Mouse (Mus musculus) limb, embryonic 12.5 days (tissue): ENCODE measurements around the gene Aym1. TPM values are rescaled to one million over a fixed set of nuclear protein-coding genes. Genes with fewer than 3 reads are reported as not detected.
"Not testable (repeated sequence)": the region's sequence is repeated elsewhere in the genome, so short reads cannot be mapped to it uniquely, and the experiment has no call there.

Experiments used
- ATAC-seq: fragments of 200-750 bp; cut with Nextera tagmentation; 2 replicates; pipeline ENCODE4 v1.8.0; 2017; ENCODE audit warnings: low read depth, moderate TSS enrichment; ENCODE audit not compliant: insufficient number of reproducible peaks, insufficient read depth, low FRiP score, low TSS enrichment
- H3K27ac ChIP-seq: fragments of 300-500 bp; sonication (generic); 2 replicates; pipeline ENCODE4 v1.5.1; 2016; ENCODE audit warnings: mild to moderate bottlenecking, moderate library complexity
- H3K27me3 ChIP-seq: fragments of 300-500 bp; sonication (generic); 2 replicates; pipeline ENCODE4 v1.6.1; 2016; ENCODE audit warnings: mild to moderate bottlenecking, moderate library complexity
- H3K36me3 ChIP-seq: fragments of 300-500 bp; sonication (generic); 2 replicates; pipeline ENCODE4 v1.6.1; 2016; ENCODE audit warnings: mild to moderate bottlenecking, moderate library complexity
- H3K4me1 ChIP-seq: fragments of 300-500 bp; sonication (generic); replicated peaks from 2 replicates; pipeline ENCODE4 v1.6.1; 2016
- H3K4me2 ChIP-seq: fragments of 300-500 bp; sonication (generic); 2 replicates; pipeline ENCODE4 v1.6.1; 2016; ENCODE audit warnings: mild to moderate bottlenecking, moderate library complexity
- H3K4me3 ChIP-seq: fragments of 300-500 bp; sonication (generic); replicated peaks from 2 replicates; pipeline ENCODE4 v1.5.1; 2016; ENCODE audit warnings: mild to moderate bottlenecking
- H3K9ac ChIP-seq: fragments of 300-500 bp; sonication (generic); replicated peaks from 2 replicates; pipeline ENCODE4 v1.6.1; 2016; ENCODE audit warnings: mild to moderate bottlenecking, moderate library complexity
- H3K9me3 ChIP-seq: fragments of 300-500 bp; sonication (generic); 2 replicates; pipeline ENCODE4 v1.6.1; 2016; ENCODE audit warnings: mild to moderate bottlenecking, moderate library complexity
- WGBS: fragments of 180-500 bp; shearing (Covaris S2); methylation state at CpG from one replicate; pipeline ENCODE4 v1.1.7; 2016; 5-methylcytosine and 5-hydroxymethylcytosine counted together
- polyA plus RNA-seq: library from polyadenylated mRNA; unstranded; fragments of >200 nt; fragmentation: Nextera tagmentation; extraction: Ambion mirVana; gene quantifications from 2 replicates; pipeline ENCODE4 v1.2.1, GENCODE M21; 2016

Gene Aym1
- polyA plus RNA-seq, 1 experiment from 2014 or later, result not detected

DNA sequence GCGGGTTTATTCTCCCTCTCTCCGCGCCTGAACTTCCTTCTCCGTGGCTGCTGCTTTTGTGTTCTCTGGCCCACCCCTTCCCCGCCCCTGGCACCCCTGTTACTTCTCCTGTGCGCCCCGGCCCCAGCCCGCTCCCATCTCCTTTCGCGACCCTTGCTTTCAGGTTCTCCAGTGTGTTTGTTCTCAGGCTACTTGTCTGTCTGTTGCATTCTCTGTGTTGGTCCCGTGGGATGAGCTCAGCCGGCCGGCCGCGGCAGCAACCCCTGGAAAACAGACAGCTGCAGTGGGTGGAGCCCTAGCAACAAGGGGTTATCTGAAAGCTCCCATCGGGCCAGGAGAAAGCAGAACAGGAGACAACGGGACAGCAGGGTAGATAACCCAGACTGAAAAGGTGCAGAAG is 21.4 kb upstream of the Aym1 start:
- Histone ChIP-seq H3K4me3 (peak overlapping the region; percentile 26), H3K9ac (no peak overlapping the region; the same call in none of the 2 replicates), H3K4me1 (peaks cover 16% of the 10 kb centered on the region), H3K36me3 (no peaks in the 10 kb centered on the region), H3K27me3 (peaks cover 88% of the 10 kb centered on the region), H3K9me3 (peaks cover 4% of the 10 kb centered on the region; the same call in 1 of the 2 replicates), H3K27ac (no peak overlapping the region), H3K4me2 (peak overlapping the region; percentile 49)
- 3% methylated on average over 17 of the region's 17 CpGs for WGBS
- ATAC-seq, result no peak

- Histone ChIP-seq H3K27me3 (peaks cover 90% of the 10 kb centered on the region), H3K27ac (no peak overlapping the region), H3K4me1 (peaks cover 16% of the 10 kb centered on the region), H3K9me3 (peaks cover 4% of the 10 kb centered on the region; the same call in 1 of the 2 replicates), H3K4me3 (no peak overlapping the region), H3K4me2 (no peak overlapping the region; the same call in 1 of the 2 replicates), H3K36me3 (no peaks in the 10 kb centered on the region), H3K9ac (no peak overlapping the region)
- ATAC-seq, result no peak
- 30% methylated on average over 9 of the region's 9 CpGs for WGBS
These were observed 20.8 kb upstream of the Aym1 start for GRCm38 (mm10) chr5:113336281-113336680.

- Histone ChIP-seq H3K9ac (no peak overlapping the region), H3K4me3 (no peak overlapping the region), H3K36me3 (no peaks in the 10 kb centered on the region), H3K4me1 (peaks cover 17% of the 10 kb centered on the region), H3K27me3 (peaks cover 87% of the 10 kb centered on the region), H3K9me3 (no peaks in the 10 kb centered on the region), H3K4me2 (no peak overlapping the region; the same call in 1 of the 2 replicates), H3K27ac (no peak overlapping the region)
- no peak for ATAC-seq
- WGBS, result 35% methylated on average over 16 of the region's 16 CpGs
These were observed 12.3 kb upstream of the Aym1 start for GRCm38 (mm10) chr5:113344635-113345386.

DNA sequence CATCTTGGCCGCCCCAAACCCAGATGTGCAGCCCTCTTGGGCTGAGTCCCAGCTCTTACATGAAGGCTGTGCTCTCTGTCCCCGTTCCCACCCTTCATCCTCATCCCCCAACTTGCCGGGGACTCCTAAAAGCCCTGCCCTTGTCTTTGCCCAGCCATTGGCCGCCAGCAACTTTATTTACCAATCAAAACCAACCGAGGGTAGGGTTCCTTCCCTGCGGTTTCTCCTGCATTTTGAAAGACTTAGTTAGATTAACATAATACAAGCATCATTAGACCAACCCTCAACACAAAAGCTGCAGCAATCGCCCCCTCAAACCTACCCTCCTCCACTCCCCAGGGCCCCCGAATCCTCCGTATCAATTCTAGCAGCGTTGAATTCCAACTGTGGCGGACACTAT is 11.3 kb upstream of the Aym1 start:
- peaks cover 92% of the 10 kb centered on the region for H3K27me3 ChIP-seq
- H3K9ac ChIP-seq, result no peak overlapping the region
- H3K4me1 ChIP-seq, result peaks cover 19% of the 10 kb centered on the region
- H3K4me2 ChIP-seq, result no peak overlapping the region
- no peak overlapping the region for H3K27ac ChIP-seq
- H3K4me3 ChIP-seq, result no peak overlapping the region
- no peaks in the 10 kb centered on the region for H3K9me3 ChIP-seq
- no peak for ATAC-seq
- no peaks in the 10 kb centered on the region for H3K36me3 ChIP-seq
- 10% methylated on average over 11 of the region's 11 CpGs for WGBS

GRCm38 (mm10) chr5:113346651-113347050 is 10.4 kb upstream of the Aym1 start:
- not testable (repeated sequence) for H3K27ac ChIP-seq
- H3K4me1 ChIP-seq, result peaks cover 19% of the 10 kb centered on the region
- peaks cover 91% of the 10 kb centered on the region for H3K27me3 ChIP-seq

GRCm38 (mm10) chr5:113347593-113347992 is 9.5 kb upstream of the Aym1 start:
- peaks cover 19% of the 10 kb centered on the region for H3K4me1 ChIP-seq
- no peaks in the 10 kb centered on the region for H3K36me3 ChIP-seq
- H3K27me3 ChIP-seq, result peaks cover 88% of the 10 kb centered on the region
- no peak for ATAC-seq
- no peak overlapping the region for H3K4me2 ChIP-seq
- H3K9ac ChIP-seq, result no peak overlapping the region
- H3K27ac ChIP-seq, result no peak overlapping the region
- WGBS, result 30% methylated on average over 12 of the region's 12 CpGs
- no peaks in the 10 kb centered on the region for H3K9me3 ChIP-seq
- H3K4me3 ChIP-seq, result no peak overlapping the region

More at GRCm38 (mm10) chr5:113346651-113347050, 10.4 kb upstream of the Aym1 start:
- WGBS, result 37% methylated on average over 6 of the region's 6 CpGs
- H3K4me3 ChIP-seq, H3K4me2 ChIP-seq, H3K9me3 ChIP-seq, H3K9ac ChIP-seq, H3K36me3 ChIP-seq: not testable (repeated sequence)
- ATAC-seq, result 0 out of 2 replicates have a peak, but pooled peaks have one; percentile 33

GRCm38 (mm10) chr5:113348597-113348996 is 8.5 kb upstream of the Aym1 start:
- Histone ChIP-seq H3K27ac (no peak overlapping the region), H3K4me2 (no peak overlapping the region), H3K4me3 (no peak overlapping the region), H3K36me3 (no peaks in the 10 kb centered on the region), H3K4me1 (peaks cover 19% of the 10 kb centered on the region), H3K9ac (no peak overlapping the region), H3K9me3 (no peaks in the 10 kb centered on the region), H3K27me3 (peaks cover 86% of the 10 kb centered on the region)
- 16% methylated on average over 13 of the region's 13 CpGs for WGBS
- ATAC-seq, result no peak

GRCm38 (mm10) chr5:113349226-113349625 is 7.9 kb upstream of the Aym1 start:
- Histone ChIP-seq H3K4me3 (no peak overlapping the region), H3K36me3 (no peaks in the 10 kb centered on the region), H3K4me2 (no peak overlapping the region), H3K9me3 (no peaks in the 10 kb centered on the region), H3K27me3 (peaks cover 86% of the 10 kb centered on the region), H3K27ac (no peak overlapping the region), H3K4me1 (peaks cover 19% of the 10 kb centered on the region), H3K9ac (no peak overlapping the region)
- 20% methylated on average over 7 of the region's 7 CpGs for WGBS
- no peak for ATAC-seq

GRCm38 (mm10) chr5:113349810-113350209 is 7.3 kb upstream of the Aym1 start:
- 18% methylated on average over 7 of the region's 7 CpGs for WGBS
- H3K36me3 ChIP-seq, result no peaks in the 10 kb centered on the region
- no peak overlapping the region for H3K4me2 ChIP-seq
- no peak overlapping the region for H3K4me3 ChIP-seq
- no peak overlapping the region for H3K27ac ChIP-seq
- H3K9me3 ChIP-seq, result no peaks in the 10 kb centered on the region
- ATAC-seq, result no peak
- H3K4me1 ChIP-seq, result peaks cover 19% of the 10 kb centered on the region
- H3K9ac ChIP-seq, result no peak overlapping the region
- H3K27me3 ChIP-seq, result peaks cover 83% of the 10 kb centered on the region

DNA sequence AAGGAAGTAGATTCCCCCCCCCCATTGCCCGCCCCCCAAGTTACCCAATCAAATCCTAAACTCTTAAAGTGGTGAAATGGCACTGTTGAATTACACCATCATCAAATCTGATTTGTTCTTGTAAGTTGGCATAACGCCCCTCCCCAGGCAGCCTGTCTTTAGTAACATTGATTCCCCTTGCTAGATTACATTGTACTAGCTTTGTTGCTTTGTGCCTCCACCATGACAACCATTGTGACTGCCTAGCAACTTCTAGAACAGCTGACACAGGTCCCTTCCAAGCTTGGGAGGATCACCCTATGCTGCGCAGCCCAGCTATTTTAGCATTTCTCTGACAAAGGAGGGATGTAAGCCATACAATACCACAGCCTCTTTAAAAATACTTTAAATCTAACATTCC is 5.3 kb upstream of the Aym1 start:
- peaks cover 66% of the 10 kb centered on the region for H3K27me3 ChIP-seq
- no peak overlapping the region for H3K4me3 ChIP-seq
- H3K27ac ChIP-seq, result no peak overlapping the region
- ATAC-seq, result no peak
- no peak overlapping the region for H3K4me2 ChIP-seq
- H3K9ac ChIP-seq, result no peak overlapping the region
- H3K36me3 ChIP-seq, result no peaks in the 10 kb centered on the region
- 90% methylated on average over 3 of the region's 3 CpGs for WGBS
- no peaks in the 10 kb centered on the region for H3K9me3 ChIP-seq
- peaks cover 22% of the 10 kb centered on the region for H3K4me1 ChIP-seq

- Histone ChIP-seq H3K36me3 (no peaks in the 10 kb centered on the region), H3K27ac (no peak overlapping the region), H3K4me2 (no peak overlapping the region), H3K4me1 (peaks cover 30% of the 10 kb centered on the region), H3K9ac (no peak overlapping the region), H3K4me3 (no peak overlapping the region), H3K9me3 (no peaks in the 10 kb centered on the region), H3K27me3 (peaks cover 57% of the 10 kb centered on the region)
- 70% methylated on average over 6 of the region's 6 CpGs for WGBS
- ATAC-seq, result no peak
These were observed 4.5 kb upstream of the Aym1 start for GRCm38 (mm10) chr5:113352636-113353035.

GRCm38 (mm10) chr5:113354311-113354710 is 2.8 kb upstream of the Aym1 start:
- Histone ChIP-seq H3K36me3 (no peaks in the 10 kb centered on the region), H3K9ac (no peak overlapping the region), H3K4me3 (no peak overlapping the region), H3K4me1 (peaks cover 29% of the 10 kb centered on the region), H3K27ac (no peak overlapping the region), H3K4me2 (peak overlapping the region; percentile 26; the same call in 1 of the 2 replicates), H3K9me3 (no peaks in the 10 kb centered on the region), H3K27me3 (peaks cover 40% of the 10 kb centered on the region)
- WGBS, result 53% methylated on average over 16 of the region's 16 CpGs
- no peak for ATAC-seq
